Mouse (Mus musculus) olfactory bulb, adult 2 months (tissue): ENCODE results near the gene AC124108.1.

Source experiments
- CTCF ChIP-seq: fragments of 200-500 bp; IDR thresholded peaks from 2 replicates; pipeline ENCODE4 v1.5.1; 2012; ENCODE audit warnings: low read depth, mild to moderate bottlenecking, low read length, moderate library complexity; ENCODE audit not compliant: insufficient read depth
- POLR2A ChIP-seq: fragments of 200-500 bp; IDR thresholded peaks from 2 replicates; pipeline ENCODE4 v1.6.1; 2012; ENCODE audit warnings: mild to moderate bottlenecking, low read depth, low read length, moderate library complexity; ENCODE audit not compliant: insufficient read depth

GRCm38 (mm10) chr1:132159681-132160080, 31.6 kb upstream of the AC124108.1 start:
- TF ChIP-seq POLR2A = no peak
- TF ChIP-seq CTCF = no peak
